Mouse (Mus musculus) intestine, embryonic 16.5 days (tissue): ENCODE measurements around the gene Parg. TPM values are rescaled to one million over a fixed set of nuclear protein-coding genes. Genes with fewer than 3 reads are reported as not detected.

Experiments
- ATAC-seq: fragments of 200-750 bp; cut with Nextera tagmentation; 2 replicates; pipeline ENCODE4 v1.8.0; 2017; ENCODE audit warnings: moderate TSS enrichment, moderate library complexity
- H3K27ac ChIP-seq: fragments of 300-500 bp; sonication (generic); 2 replicates; pipeline ENCODE4 v1.5.1; 2014; ENCODE audit warnings: mild to moderate bottlenecking, low read length
- H3K27me3 ChIP-seq: fragments of 300-500 bp; sonication (generic); replicated peaks from 2 replicates; pipeline ENCODE4 v1.6.1; 2014; ENCODE audit warnings: low read length, control low read depth, mixed read lengths; ENCODE audit not compliant: control insufficient read depth, insufficient read depth
- H3K36me3 ChIP-seq: fragments of 300-500 bp; sonication (generic); 2 replicates; pipeline ENCODE4 v1.6.1; 2014; ENCODE audit warnings: low read length, control low read depth; ENCODE audit not compliant: control insufficient read depth, insufficient read depth
- H3K4me1 ChIP-seq: fragments of 300-500 bp; sonication (generic); 2 replicates; pipeline ENCODE4 v1.6.1; 2014; ENCODE audit warnings: low read length, control low read depth, mixed read lengths; ENCODE audit not compliant: control insufficient read depth, insufficient read depth
- H3K4me2 ChIP-seq: fragments of 300-500 bp; sonication (generic); 2 replicates; pipeline ENCODE4 v1.6.1; 2014; ENCODE audit warnings: low read depth, low read length, control low read depth
- H3K4me3 ChIP-seq: fragments of 300-500 bp; sonication (generic); 2 replicates; pipeline ENCODE4 v1.5.1; 2014; ENCODE audit warnings: mild to moderate bottlenecking, low read length
- H3K9ac ChIP-seq: fragments of 300-500 bp; sonication (generic); 2 replicates; pipeline ENCODE4 v1.6.1; 2014; ENCODE audit warnings: low read depth, low read length
- H3K9me3 ChIP-seq: fragments of 300-500 bp; sonication (generic); 2 replicates; pipeline ENCODE4 v1.6.1; 2016; ENCODE audit warnings: low read length, control low read depth; ENCODE audit not compliant: control insufficient read depth
- WGBS: fragments of 180-500 bp; shearing (Covaris S2); extraction: QIAGEN DNeasy Blood & Tissue Kit; methylation state at CpG from one replicate; pipeline ENCODE4 v1.1.7; 2014; 5-methylcytosine and 5-hydroxymethylcytosine counted together
- polyA plus RNA-seq: library from polyadenylated mRNA; unstranded; fragments of >200 nt; fragmentation: Nextera tagmentation; extraction: Ambion mirVana; gene quantifications from 2 replicates; pipeline ENCODE4 v1.2.1, GENCODE M21; 2015

The Parg gene
- polyA plus RNA-seq, 1 experiment from 2014 or later, result 28.2 TPM

DNA sequence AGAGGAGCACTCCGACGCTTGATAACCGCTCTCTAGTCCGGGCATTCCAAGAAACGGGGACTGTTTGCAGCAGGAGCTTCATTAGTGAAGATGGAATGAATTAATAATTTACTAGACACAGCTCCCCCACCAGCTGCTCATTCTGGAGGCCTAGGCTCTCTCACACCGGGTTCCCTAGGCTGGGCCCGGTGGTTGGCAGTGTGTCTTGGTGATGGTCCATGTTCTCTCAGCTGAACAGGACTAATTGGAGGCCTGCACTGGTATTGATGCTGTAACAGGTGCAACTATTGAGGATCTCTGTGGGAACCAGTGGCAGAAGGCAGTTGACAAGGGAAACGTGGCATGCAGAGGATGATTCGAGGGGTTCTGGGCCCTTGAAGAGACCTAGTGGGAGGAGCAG is 125.6 kb downstream of the Parg start:
- no peaks in the 10 kb centered on the region for H3K9me3 ChIP-seq
- no peak for ATAC-seq
- 77% methylated on average over 9 of the region's 9 CpGs for WGBS

DNA sequence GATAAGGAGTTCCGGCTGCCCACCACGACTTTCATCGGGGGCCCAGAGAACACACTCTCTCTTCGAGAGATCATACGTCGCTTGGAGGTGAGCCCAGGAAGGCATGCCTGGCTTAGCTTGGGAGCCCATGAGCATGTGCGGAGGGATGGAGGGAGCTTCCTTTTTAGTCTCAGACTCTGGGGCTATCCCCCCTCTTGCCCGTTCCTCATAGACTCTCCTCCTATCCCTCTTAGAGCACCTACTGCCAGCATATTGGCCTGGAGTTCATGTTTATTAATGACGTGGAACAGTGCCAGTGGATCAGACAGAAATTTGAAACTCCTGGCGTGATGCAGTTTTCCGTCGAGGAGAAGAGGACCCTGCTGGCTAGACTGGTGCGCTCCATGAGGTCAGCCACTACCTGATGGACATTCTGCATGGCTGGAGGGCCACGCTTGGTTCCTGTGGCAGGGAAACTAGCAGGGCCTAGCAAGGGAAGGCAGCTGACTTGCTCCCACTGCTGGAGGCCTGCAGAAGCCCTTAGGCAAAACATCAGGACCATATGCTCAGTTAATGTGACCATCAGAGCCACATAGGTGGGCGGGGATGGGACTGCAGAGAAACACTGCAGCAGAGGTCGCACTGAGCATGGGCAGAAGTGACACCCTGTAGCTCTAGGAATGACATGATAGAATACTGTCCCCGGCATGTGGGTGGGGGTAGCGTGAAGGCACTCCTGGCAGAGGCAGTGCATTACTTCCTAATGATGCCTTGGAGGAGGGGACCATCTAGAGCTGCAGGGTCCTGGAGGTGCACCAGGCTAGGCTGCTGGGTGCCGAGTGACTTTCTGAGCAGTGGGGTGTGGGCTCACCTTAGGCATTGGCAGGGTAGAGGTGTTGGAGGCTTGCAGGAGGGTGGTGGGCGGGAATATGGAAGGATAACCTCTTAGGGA is 131.0 kb downstream of the Parg start:
- H3K4me3 ChIP-seq, result no peak overlapping the region
- no peak for ATAC-seq
- H3K9ac ChIP-seq, result no peak overlapping the region
- 86% methylated on average over 20 of the region's 20 CpGs for WGBS
- no peak overlapping the region for H3K27ac ChIP-seq
- H3K27me3 ChIP-seq, result no peaks in the 10 kb centered on the region
- no peaks in the 10 kb centered on the region for H3K4me1 ChIP-seq
- no peak overlapping the region for H3K4me2 ChIP-seq
- no peaks in the 10 kb centered on the region; the same call in none of the 2 replicates for H3K36me3 ChIP-seq
- H3K9me3 ChIP-seq, result no peaks in the 10 kb centered on the region

More for the DNA sequence above, 125.6 kb downstream of the Parg start:
- Histone ChIP-seq H3K36me3 (no peaks in the 10 kb centered on the region), H3K4me1 (no peaks in the 10 kb centered on the region), H3K4me3 (no peak overlapping the region), H3K27me3 (no peaks in the 10 kb centered on the region), H3K4me2 (no peak overlapping the region), H3K9ac (no peak overlapping the region), H3K27ac (no peak overlapping the region)

DNA sequence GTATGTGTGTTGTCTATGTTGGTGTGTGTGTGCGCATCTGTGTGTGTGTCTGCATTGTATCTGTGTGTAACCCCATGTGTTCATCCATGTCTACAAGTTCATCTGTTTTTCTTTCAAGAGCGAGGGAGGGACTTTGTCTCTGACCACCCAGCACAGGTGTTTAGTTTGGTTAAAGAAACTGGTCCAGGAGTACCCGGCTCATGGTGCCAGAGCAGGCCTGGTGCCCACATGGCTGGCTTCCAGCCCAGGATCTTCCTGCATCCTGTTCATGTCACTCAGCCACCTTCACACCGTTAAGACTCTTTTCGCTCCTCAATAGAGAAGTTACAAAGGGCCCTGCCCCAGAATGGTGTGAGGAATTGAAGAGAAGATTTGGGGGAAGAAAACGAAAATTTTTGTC is 134.3 kb downstream of the Parg start:
- no peaks in the 10 kb centered on the region for H3K9me3 ChIP-seq
- H3K4me1 ChIP-seq, result no peaks in the 10 kb centered on the region
- no peak for ATAC-seq
- no peak overlapping the region for H3K9ac ChIP-seq
- H3K36me3 ChIP-seq, result no peaks in the 10 kb centered on the region; the same call in none of the 2 replicates
- no peaks in the 10 kb centered on the region for H3K27me3 ChIP-seq
- no peak overlapping the region for H3K4me2 ChIP-seq
- no peak overlapping the region for H3K27ac ChIP-seq
- 86% methylated on average over 6 of the region's 6 CpGs for WGBS
- H3K4me3 ChIP-seq, result no peak overlapping the region

DNA sequence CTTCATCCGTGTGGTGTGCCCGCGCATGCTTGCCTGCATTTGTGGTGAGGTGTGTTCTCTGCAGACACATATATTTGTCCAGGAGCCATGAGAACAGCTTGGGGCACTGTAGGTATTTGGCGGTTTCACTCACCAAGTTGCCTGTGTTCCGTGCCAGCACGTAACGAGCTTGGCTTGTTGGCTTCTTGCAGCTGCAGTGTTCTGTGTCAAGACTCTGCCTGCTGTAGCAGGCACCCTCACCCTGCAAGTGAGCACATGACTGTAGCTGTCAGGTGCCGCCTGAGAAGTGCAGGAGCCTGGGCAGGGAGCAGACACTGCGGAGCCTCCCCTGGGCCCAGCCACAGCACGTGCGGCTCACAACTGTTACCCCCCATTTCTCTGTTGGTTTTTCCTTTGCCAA is 134.8 kb downstream of the Parg start:
- Histone ChIP-seq H3K9me3 (no peaks in the 10 kb centered on the region), H3K4me3 (no peak overlapping the region), H3K27ac (no peak overlapping the region), H3K9ac (no peak overlapping the region), H3K27me3 (no peaks in the 10 kb centered on the region), H3K4me2 (no peak overlapping the region), H3K36me3 (no peaks in the 10 kb centered on the region; the same call in none of the 2 replicates), H3K4me1 (no peaks in the 10 kb centered on the region)
- ATAC-seq, result no peak
- WGBS, result 84% methylated on average over 11 of the region's 11 CpGs

DNA sequence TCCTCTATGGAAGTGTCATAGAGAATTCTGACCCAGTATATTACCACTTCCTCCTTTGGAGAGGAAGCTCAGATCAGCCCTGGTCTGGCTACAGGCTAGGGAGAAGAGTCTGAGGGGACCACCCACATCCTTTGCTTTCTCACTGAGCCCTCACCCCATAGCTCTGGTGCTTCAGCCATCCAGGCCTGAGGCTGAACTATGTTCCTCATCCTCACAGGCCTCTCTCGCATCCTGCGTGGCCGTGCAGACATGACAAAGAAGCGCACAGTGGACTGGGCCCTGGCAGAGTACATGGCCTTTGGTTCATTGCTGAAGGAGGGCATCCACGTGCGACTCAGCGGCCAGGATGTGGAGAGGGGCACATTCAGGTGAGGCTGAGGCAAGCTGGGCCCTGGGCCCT is 140.1 kb downstream of the Parg start:
- WGBS, result 89% methylated on average over 7 of the region's 7 CpGs
- no peaks in the 10 kb centered on the region for H3K9me3 ChIP-seq
- no peak overlapping the region for H3K4me3 ChIP-seq
- H3K9ac ChIP-seq, result no peak overlapping the region
- no peak overlapping the region for H3K27ac ChIP-seq
- H3K36me3 ChIP-seq, result no peaks in the 10 kb centered on the region; the same call in 1 of the 2 replicates
- H3K4me1 ChIP-seq, result no peaks in the 10 kb centered on the region
- no peaks in the 10 kb centered on the region for H3K27me3 ChIP-seq
- ATAC-seq, result no peak
- no peak overlapping the region for H3K4me2 ChIP-seq

DNA sequence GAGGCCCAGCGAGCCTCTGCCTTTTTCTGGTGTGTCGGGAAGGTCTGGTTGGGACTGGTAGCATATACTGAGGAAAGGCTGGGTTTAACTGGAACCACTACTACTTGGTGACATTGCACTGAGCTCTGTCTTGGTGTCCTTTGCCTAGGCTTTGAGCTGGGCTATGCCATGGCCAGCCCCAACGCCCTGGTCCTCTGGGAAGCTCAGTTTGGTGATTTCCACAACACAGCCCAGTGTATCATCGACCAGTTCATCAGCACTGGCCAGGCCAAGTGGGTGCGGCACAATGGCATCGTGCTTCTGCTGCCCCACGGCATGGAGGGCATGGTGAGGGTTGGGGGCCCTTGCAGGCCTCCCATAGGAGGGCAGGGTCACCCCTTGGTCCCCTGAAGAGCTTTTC is 142.4 kb downstream of the Parg start:
- Histone ChIP-seq H3K9me3 (no peaks in the 10 kb centered on the region), H3K4me2 (no peak overlapping the region), H3K27ac (no peak overlapping the region), H3K4me3 (no peak overlapping the region), H3K27me3 (no peaks in the 10 kb centered on the region), H3K4me1 (no peaks in the 10 kb centered on the region), H3K36me3 (no peaks in the 10 kb centered on the region), H3K9ac (no peak overlapping the region)
- no peak for ATAC-seq
- WGBS, result 92% methylated on average over 7 of the region's 7 CpGs

DNA sequence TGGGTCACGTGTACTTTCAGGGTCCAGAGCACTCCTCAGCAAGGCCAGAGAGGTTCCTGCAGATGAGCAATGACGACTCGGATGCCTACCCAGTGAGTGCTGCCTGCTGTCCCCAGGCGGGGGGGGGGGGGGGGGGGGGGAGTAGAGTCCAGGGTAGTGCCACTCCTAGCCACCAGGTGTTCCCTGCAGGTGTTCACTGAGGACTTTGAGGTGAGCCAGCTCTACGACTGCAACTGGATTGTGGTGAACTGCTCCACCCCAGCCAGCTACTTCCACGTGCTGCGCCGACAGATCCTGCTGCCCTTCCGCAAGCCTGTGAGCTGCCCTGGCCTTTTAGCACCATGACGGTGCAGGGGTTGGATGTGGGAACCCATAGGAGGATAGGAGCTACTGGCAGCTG is 142.9 kb downstream of the Parg start:
- H3K9me3 ChIP-seq, result no peaks in the 10 kb centered on the region
- no peak overlapping the region for H3K4me2 ChIP-seq
- no peaks in the 10 kb centered on the region for H3K4me1 ChIP-seq
- no peaks in the 10 kb centered on the region for H3K27me3 ChIP-seq
- ATAC-seq, result peak; percentile 42; the same call in 1 of the 2 replicates
- H3K36me3 ChIP-seq, result no peaks in the 10 kb centered on the region
- H3K27ac ChIP-seq, result no peak overlapping the region
- H3K9ac ChIP-seq, result no peak overlapping the region
- H3K4me3 ChIP-seq, result no peak overlapping the region
- 77% methylated on average over 9 of the region's 10 CpGs for WGBS

Other genes starting within 250 kb of the Parg start
- gene Galnt15, start 173.0 kb upstream of the Parg start, polyA plus RNA-seq, result 0.02 and 0.05 TPM in 2 replicates
- gene Oxnad1, start 116.6 kb upstream of the Parg start, polyA plus RNA-seq, result 30.5 and 41.1 TPM in 2 replicates
- 91.4 and 104 TPM in 2 replicates for gene Dph3, start 116.2 kb upstream of the Parg start, polyA plus RNA-seq
- gene Msmb, start 59.9 kb upstream of the Parg start, polyA plus RNA-seq, result not detected in 2 replicates
- gene Ncoa4, start 42.1 kb upstream of the Parg start, polyA plus RNA-seq, result 208 and 249 TPM in 2 replicates
- gene Timm23, start 51 bp upstream of the Parg start, polyA plus RNA-seq, result 312 and 350 TPM in 2 replicates
- 20.7 and 24.2 TPM in 2 replicates for gene Ogdhl, start 120.1 kb downstream of the Parg start, polyA plus RNA-seq
- not detected in 2 replicates for gene 1700024G13Rik, start 186.4 kb downstream of the Parg start, polyA plus RNA-seq